Mouse (Mus musculus): ENCODE measurements around the gene Kdsr.

DNA sequence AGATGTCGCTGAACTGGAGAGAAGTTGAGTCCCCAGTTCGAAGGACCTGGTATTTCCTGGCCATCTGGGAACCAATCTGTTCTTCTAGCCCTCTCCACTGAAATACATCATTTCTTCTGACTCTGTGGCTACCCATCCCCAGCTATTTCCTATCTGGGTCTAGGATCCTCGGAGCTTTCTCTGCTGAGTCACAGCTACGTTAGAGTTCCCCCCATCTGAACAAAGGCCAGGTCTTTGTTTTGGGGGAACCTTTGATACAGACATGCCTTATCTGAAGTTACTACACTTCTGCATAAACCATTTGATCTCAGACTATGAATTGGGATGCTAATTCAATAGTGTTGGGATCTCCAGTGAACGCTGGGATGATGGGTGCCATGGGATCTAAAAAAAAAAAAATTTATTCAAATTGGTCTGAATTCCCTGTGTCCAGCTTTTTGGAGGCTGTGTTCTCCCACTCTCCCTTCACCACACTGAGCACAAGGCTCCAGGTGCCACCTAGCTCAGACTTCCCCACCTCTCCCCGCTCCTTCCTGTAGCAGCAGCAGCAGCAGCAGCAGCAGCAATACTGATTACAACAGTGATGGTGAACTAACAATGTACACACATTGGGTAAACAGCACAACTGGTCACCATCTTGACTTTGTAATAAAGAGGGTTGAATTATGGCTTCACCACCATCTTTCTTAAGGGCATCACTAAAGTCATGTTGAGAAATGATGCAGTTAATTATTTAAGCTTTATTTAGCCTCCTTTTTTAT lies 10.8 kb downstream of the Kdsr start:
- no peak for TF ChIP-seq TAL1 (IDR thresholded peaks at IDR 0.05; ENCODE audit: low read length)
- TF ChIP-seq GATA1 (IDR thresholded peaks at IDR 0.05; ENCODE audit: low read length): no peak
